Mouse (Mus musculus) lung, embryonic 14.5 days (tissue): ENCODE measurements around the gene Cux1. TPM values are rescaled to one million over a fixed set of nuclear protein-coding genes. Genes with fewer than 3 reads are reported as not detected.
"Not testable (repeated sequence)": the region's sequence is repeated elsewhere in the genome, so short reads cannot be mapped to it uniquely, and the experiment has no call there.

ENCODE experiments used
- ATAC-seq: fragments of 200-750 bp; cut with Nextera tagmentation; 2 replicates; pipeline ENCODE4 v1.8.0; 2017; ENCODE audit warnings: mild to moderate bottlenecking, moderate TSS enrichment, moderate library complexity; ENCODE audit not compliant: insufficient read depth
- DNase-seq: peaks from one replicate; pipeline ENCODE4 v3.0.0-alpha.2; 2015
- H3K27ac ChIP-seq: fragments of 300-500 bp; sonication (generic); 2 replicates; pipeline ENCODE4 v1.5.1; 2014; ENCODE audit warnings: low read depth, mild to moderate bottlenecking, moderate library complexity
- H3K27me3 ChIP-seq: fragments of 300-500 bp; sonication (generic); 2 replicates; pipeline ENCODE4 v1.6.1; 2014; ENCODE audit warnings: low read length, control low read depth; ENCODE audit not compliant: insufficient read depth
- H3K36me3 ChIP-seq: fragments of 300-500 bp; sonication (generic); 2 replicates; pipeline ENCODE4 v1.6.1; 2014; ENCODE audit warnings: control low read depth; ENCODE audit not compliant: insufficient read depth
- H3K4me1 ChIP-seq: fragments of 300-500 bp; sonication (generic); 2 replicates; pipeline ENCODE4 v1.6.1; 2014; ENCODE audit warnings: antibody characterized with exemption, control low read depth; ENCODE audit not compliant: insufficient read depth
- H3K4me2 ChIP-seq: fragments of 300-500 bp; sonication (generic); 2 replicates; pipeline ENCODE4 v1.6.1; 2014; ENCODE audit warnings: mild to moderate bottlenecking
- H3K4me3 ChIP-seq: fragments of 300-500 bp; sonication (generic); 2 replicates; pipeline ENCODE4 v1.5.1; 2014; ENCODE audit warnings: low read depth, low read length
- H3K9ac ChIP-seq: fragments of 300-500 bp; sonication (generic); 2 replicates; pipeline ENCODE4 v1.6.1; 2014
- H3K9me3 ChIP-seq: fragments of 300-500 bp; sonication (generic); 2 replicates; pipeline ENCODE4 v1.6.1; 2016; ENCODE audit warnings: low read depth, low read length, control low read depth
- CTCF ChIP-seq: IDR thresholded peaks from 2 replicates; pipeline ENCODE4 v1.5.1; 2016; ENCODE audit warnings: antibody characterized with exemption, low read depth
- WGBS: fragments of 180-500 bp; shearing (Covaris S2); extraction: QIAGEN DNeasy Blood & Tissue Kit; methylation state at CpG from one replicate; pipeline ENCODE4 v1.1.7; 2014; 5-methylcytosine and 5-hydroxymethylcytosine counted together
- polyA plus RNA-seq: library from polyadenylated mRNA; unstranded; fragments of >200 nt; fragmentation: Nextera tagmentation; extraction: Ambion mirVana; gene quantifications from 2 replicates; pipeline ENCODE4 v1.2.1, GENCODE M21; 2014

Cux1 gene
- polyA plus RNA-seq, 1 experiment from 2014 or later: 104 TPM

- Histone ChIP-seq H3K4me1 (no peaks in the 10 kb centered on the region), H3K27me3 (no peaks in the 10 kb centered on the region), H3K4me2 (no peak overlapping the region), H3K27ac (no peak overlapping the region), H3K9ac (no peak overlapping the region), H3K9me3 (no peaks in the 10 kb centered on the region), H3K36me3 (0 out of 2 replicates have a peak, but pooled peaks cover 5% of the 10 kb centered on the region), H3K4me3 (no peak overlapping the region)
- no peak for TF ChIP-seq CTCF
- DNase-seq (no peak), ATAC-seq (no peak)
- 69% methylated on average over 18 of the region's 18 CpGs for WGBS
These were observed 350.2 kb downstream of the Cux1 start for GRCm38 (mm10) chr5:136217004-136217665.

- Histone ChIP-seq H3K36me3 (0 out of 2 replicates have a peak, but pooled peaks cover 5% of the 10 kb centered on the region), H3K27ac (no peak overlapping the region), H3K9ac (no peak overlapping the region), H3K27me3 (no peaks in the 10 kb centered on the region), H3K4me3 (no peak overlapping the region), H3K4me2 (no peak overlapping the region), H3K4me1 (no peaks in the 10 kb centered on the region), H3K9me3 (no peaks in the 10 kb centered on the region)
- TF ChIP-seq CTCF: no peak
- 63% methylated on average over 5 of the region's 5 CpGs for WGBS
- DNase-seq (peak; percentile 18), ATAC-seq (no peak)
These were observed 351.3 kb downstream of the Cux1 start for GRCm38 (mm10) chr5:136215958-136216357.

- Histone ChIP-seq H3K36me3 (0 out of 2 replicates have a peak, but pooled peaks cover under 1% of the 10 kb centered on the region), H3K4me2 (no peak overlapping the region), H3K27me3 (no peaks in the 10 kb centered on the region), H3K9me3 (no peaks in the 10 kb centered on the region), H3K9ac (no peak overlapping the region), H3K4me3 (no peak overlapping the region), H3K27ac (no peak overlapping the region), H3K4me1 (no peaks in the 10 kb centered on the region)
- peak; percentile 50 for TF ChIP-seq CTCF
- ATAC-seq (no peak), DNase-seq (no peak)
- WGBS: 90% methylated on average over 3 of the region's 3 CpGs
These were observed 352.1 kb downstream of the Cux1 start for GRCm38 (mm10) chr5:136215211-136215610.

- H3K9ac ChIP-seq: no peak overlapping the region
- ATAC-seq (no peak), DNase-seq (no peak)
- no peak overlapping the region for H3K27ac ChIP-seq
- 68% methylated on average over 5 of the region's 5 CpGs for WGBS
- TF ChIP-seq CTCF: no peak
- no peak overlapping the region for H3K4me2 ChIP-seq
- no peaks in the 10 kb centered on the region for H3K4me1 ChIP-seq
- H3K4me3 ChIP-seq: no peak overlapping the region
- no peaks in the 10 kb centered on the region for H3K27me3 ChIP-seq
- no peaks in the 10 kb centered on the region for H3K9me3 ChIP-seq
- no peaks in the 10 kb centered on the region for H3K36me3 ChIP-seq
These were observed 353.6 kb downstream of the Cux1 start for GRCm38 (mm10) chr5:136213716-136214115.

- Histone ChIP-seq H3K4me1 (no peaks in the 10 kb centered on the region), H3K27ac (no peak overlapping the region), H3K9ac (no peak overlapping the region), H3K4me2 (no peak overlapping the region), H3K4me3 (no peak overlapping the region), H3K36me3 (no peaks in the 10 kb centered on the region), H3K27me3 (no peaks in the 10 kb centered on the region), H3K9me3 (no peaks in the 10 kb centered on the region)
- TF ChIP-seq CTCF: no peak
- WGBS: 91% methylated on average over 11 of the region's 11 CpGs
- DNase-seq (no peak), ATAC-seq (no peak)
These were observed 354.6 kb downstream of the Cux1 start for GRCm38 (mm10) chr5:136212716-136213115.

GRCm38 (mm10) chr5:136211341-136212102, 355.8 kb downstream of the Cux1 start:
- DNase-seq, H3K27me3 ChIP-seq, H3K9me3 ChIP-seq, H3K27ac ChIP-seq, H3K4me2 ChIP-seq, H3K9ac ChIP-seq, H3K4me3 ChIP-seq, H3K36me3 ChIP-seq, H3K4me1 ChIP-seq, ATAC-seq: not testable (repeated sequence)
- 87% methylated on average over 14 of the region's 14 CpGs for WGBS

- no peak for DNase-seq
- Histone ChIP-seq H3K9me3 (no peaks in the 10 kb centered on the region), H3K4me3 (no peak overlapping the region), H3K4me1 (no peaks in the 10 kb centered on the region), H3K4me2 (no peak overlapping the region), H3K27me3 (no peaks in the 10 kb centered on the region), H3K36me3 (no peaks in the 10 kb centered on the region), H3K9ac (no peak overlapping the region), H3K27ac (no peak overlapping the region)
- no peak for TF ChIP-seq CTCF
- 63% methylated on average over 5 of the region's 5 CpGs for WGBS
- no peak for ATAC-seq
These were observed 356.7 kb downstream of the Cux1 start for GRCm38 (mm10) chr5:136210549-136210948.
